Mouse (Mus musculus) heart, adult 9 months (tissue): ENCODE results near the gene Apoc1.

Experiments used
- DNase-seq, 2 experiments: peaks; one replicate each; pipeline ENCODE4 v3.0.0; 2022; ENCODE audit warnings: low spot score in 2 of 2

The Apoc1 gene

GRCm38 (mm10) chr7:19691873-19692865 lies at the start of gene Apoc1:
Gene Apoc1 (minus strand): TSS chr7:19692660.
- no peak for DNase-seq

GRCm38 (mm10) chr7:19741329-19742031 lies 49.0 kb upstream of the Apoc1 start:
- DNase-seq = no peak

GRCm38 (mm10) chr7:19740269-19740668 lies 47.8 kb upstream of the Apoc1 start:
- no peak for DNase-seq

DNA sequence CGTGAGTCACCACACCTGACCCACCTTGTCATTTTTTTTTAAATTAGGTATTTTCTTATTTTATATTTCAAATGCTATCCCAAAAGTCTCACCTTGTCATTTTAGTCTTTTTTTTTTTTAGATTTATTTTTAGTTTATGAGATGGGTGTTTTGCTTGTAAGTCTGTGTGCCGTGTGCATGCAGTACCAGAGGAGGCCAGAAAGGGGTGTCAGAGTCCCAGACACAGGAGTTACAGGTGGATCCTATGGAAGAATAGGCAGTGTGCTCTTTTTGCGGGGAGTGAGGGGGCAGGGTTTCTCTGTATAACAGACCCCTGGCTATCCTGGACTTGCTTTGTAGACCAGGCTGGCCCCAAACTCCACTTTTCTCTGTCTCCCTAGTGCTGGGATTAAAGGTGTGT lies 46.3 kb upstream of the Apoc1 start:
- no peak for DNase-seq

DNA sequence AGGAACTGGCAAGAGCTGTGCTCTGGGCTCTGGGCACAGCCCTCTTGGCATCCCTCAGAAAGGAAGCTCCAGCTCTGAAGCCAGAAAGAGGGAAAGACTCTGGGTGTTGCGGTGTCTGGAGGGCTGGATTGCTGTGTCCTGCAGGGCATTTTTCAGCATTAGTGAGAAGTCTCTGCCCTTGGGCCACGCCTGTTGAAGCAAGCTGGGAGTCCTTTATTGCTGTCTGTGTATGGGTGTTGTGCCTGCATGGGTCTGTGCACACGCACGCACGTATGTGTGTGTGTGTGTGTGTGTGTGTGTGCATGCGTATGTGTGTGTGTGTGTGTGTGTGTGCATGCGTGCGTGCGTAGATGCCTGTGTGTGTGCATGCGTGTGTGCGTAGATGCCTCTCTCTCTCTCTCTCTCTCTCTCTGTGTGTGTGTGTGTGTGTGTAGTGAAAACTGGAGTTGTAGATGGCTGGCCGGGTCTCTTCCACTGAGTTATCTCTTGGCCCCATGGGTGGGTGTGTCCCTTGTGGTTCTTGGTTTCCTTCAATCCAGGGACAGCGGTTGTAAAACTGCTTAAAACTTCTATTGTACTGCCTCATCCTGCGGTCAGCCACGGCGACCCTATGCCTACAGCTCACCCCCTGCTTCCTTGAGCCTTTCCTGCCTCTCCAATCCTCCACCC lies 44.1 kb upstream of the Apoc1 start:
- DNase-seq = no peak

- no peak for DNase-seq
Measured at GRCm38 (mm10) chr7:19734178-19734666, 41.8 kb upstream of the Apoc1 start.

- no peak for DNase-seq
Measured at GRCm38 (mm10) chr7:19726541-19726940, 34.1 kb upstream of the Apoc1 start.

GRCm38 (mm10) chr7:19724167-19724566 lies 31.7 kb upstream of the Apoc1 start:
- DNase-seq = no peak

GRCm38 (mm10) chr7:19722754-19723195 lies 30.3 kb upstream of the Apoc1 start:
- DNase-seq = peak; percentile 79 to 84

GRCm38 (mm10) chr7:19719200-19719599 lies 26.7 kb upstream of the Apoc1 start:
- no peak for DNase-seq

DNA sequence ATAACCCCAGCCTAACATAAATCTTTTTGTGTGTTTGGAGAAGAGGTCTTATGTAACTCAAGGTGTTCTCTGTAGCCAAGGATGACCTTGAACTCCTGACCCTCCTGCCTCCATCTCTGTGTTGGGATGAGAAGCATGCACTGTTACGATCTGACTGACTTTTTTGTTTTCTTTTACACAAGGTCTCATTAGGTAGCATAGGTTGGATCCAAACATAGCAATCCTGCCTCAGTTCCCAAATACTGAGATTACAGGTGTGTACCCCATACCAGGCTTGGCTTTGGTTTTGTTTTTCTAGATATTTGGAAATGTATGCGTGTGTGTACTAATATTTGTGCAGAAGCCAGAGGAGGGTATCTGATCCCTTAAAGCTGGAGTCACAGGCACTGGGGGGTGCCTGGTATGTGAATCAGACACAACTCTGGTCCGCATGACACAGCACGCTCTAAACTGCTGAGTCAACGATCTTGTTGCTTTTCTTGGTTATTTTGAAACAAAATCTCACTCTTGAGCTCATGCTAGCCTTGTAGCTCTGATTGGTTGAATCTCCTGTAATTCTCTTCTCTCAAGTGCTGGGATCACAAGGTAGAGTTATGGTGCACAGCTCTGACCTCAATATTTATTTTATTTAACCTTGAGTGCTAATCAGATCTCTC lies 26.0 kb upstream of the Apoc1 start:
- no peak for DNase-seq

- DNase-seq = no peak
Measured at GRCm38 (mm10) chr7:19717346-19717745, 24.9 kb upstream of the Apoc1 start.

GRCm38 (mm10) chr7:19716822-19717221 lies 24.4 kb upstream of the Apoc1 start:
- no peak for DNase-seq

DNA sequence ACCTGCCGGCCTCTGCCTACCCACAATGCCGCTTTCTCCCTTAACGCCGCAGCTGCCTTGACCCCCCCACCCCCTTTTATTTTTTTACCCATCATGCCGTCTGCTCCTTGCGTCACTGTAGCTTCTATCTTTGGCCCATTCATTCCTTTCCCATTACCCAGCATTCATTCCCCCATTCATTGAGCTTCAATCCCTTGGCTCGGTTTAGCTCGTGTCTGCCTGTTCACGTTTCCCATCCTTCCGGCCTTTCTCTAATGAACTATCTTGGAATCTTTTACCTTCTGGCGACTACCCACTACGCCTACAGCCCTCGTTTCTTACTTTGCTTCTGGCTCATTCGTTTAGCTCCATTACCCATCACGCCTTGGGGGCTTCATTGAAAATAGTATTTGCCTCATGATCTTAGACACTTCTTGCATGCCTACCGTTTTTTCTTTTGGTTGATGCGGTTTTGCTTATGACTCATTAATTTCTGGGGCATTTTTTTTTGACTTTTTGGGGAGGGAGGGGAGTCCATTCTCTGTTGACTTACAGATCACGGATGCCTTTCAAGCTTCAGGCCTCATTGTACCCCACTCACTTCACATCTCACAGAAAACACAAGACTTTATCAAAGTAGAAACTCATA lies 23.7 kb upstream of the Apoc1 start:
- no peak for DNase-seq

GRCm38 (mm10) chr7:19715239-19716054 lies 23.0 kb upstream of the Apoc1 start, which contains the start of gene Tomm40:
Gene Tomm40 (minus strand): TSS chr7:19715438.
- DNase-seq = peak; percentile 100

DNA sequence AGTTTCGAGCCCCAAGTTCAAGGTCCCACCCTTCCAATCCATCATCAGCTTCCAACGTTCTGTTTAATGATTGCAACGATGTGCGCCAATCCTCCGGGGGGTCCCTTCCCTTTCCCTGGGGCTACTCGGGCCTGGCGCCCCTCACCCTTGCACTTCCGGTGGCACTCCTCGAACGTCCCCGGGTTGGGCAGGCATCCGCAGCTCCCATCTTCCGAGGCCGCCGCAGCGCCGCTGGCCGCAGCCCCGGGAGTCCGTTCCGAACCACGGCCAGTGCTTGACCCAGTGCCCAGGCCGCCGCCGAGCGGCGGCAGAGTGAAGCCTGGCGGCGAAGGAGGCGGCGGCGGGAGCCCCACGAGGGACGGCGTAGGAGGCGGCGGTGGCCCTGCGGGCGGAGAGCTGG lies 22.4 kb upstream of the Apoc1 start:
- DNase-seq = no peak

- DNase-seq = no peak
Measured at GRCm38 (mm10) chr7:19713598-19713997, 21.1 kb upstream of the Apoc1 start.

GRCm38 (mm10) chr7:19713196-19713595 lies 20.7 kb upstream of the Apoc1 start:
- DNase-seq = no peak

DNA sequence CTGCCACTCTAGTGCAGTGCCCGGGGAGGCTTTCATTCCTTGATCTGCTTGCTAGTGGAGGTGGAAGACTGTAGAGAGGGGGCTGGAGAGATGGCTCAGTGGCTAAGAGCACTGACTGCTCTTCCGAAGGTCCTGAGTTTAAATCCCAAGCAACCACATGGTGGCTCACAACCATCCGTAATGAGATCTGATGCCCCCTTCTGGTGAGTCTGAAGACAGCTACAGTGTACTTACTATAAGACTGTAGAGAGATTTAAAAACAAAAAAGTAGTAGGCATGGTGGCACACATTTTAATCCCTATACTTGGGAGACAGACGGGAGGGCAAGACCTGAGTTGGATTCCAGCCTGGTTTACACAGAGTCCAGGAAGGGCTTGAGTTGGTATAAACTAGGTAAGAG lies 20.0 kb upstream of the Apoc1 start:
- DNase-seq = no peak

DNA sequence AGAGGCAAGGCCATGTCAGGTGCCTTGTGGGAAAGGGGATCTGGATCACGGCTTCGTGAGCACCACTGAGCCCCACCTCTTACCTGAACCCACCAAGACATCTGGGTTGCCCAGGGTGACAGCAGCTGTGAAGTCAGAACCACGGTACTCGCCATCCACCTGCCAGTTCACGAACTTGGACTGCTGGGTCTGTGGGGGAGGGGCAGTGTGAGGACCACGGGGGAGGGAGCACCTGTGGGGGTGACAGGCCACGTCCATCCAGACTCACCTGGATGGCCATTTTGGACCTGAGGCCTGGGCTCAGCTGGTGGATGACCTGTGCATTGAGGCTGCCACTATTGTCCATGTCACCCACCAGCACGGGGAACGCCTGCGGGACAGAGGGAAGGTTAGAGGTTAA lies 18.2 kb upstream of the Apoc1 start:
- no peak for DNase-seq
